Mouse (Mus musculus) urinary bladder, adult 2 months (tissue): ENCODE results near the gene Tbc1d22b. TPM values are rescaled to one million over a fixed set of nuclear protein-coding genes. Genes with fewer than 3 reads are reported as not detected.
"Not testable (repeated sequence)": the region's sequence is repeated elsewhere in the genome, so short reads cannot be mapped to it uniquely, and the experiment has no call there.

ENCODE experiments used
- DNase-seq: peaks from one replicate; pipeline ENCODE4 v3.0.0; 2022; ENCODE audit warnings: low spot score
- polyA plus RNA-seq: library from polyadenylated mRNA; depleted of rRNA; stranded (reverse); fragments of >200 nt; gene quantifications from 2 replicates; pipeline ENCODE4 v1.2.3, GENCODE M21; 2012; rRNA removed

The Tbc1d22b gene
- 13.5 and 14.1 TPM in 2 replicates for polyA plus RNA-seq

DNA sequence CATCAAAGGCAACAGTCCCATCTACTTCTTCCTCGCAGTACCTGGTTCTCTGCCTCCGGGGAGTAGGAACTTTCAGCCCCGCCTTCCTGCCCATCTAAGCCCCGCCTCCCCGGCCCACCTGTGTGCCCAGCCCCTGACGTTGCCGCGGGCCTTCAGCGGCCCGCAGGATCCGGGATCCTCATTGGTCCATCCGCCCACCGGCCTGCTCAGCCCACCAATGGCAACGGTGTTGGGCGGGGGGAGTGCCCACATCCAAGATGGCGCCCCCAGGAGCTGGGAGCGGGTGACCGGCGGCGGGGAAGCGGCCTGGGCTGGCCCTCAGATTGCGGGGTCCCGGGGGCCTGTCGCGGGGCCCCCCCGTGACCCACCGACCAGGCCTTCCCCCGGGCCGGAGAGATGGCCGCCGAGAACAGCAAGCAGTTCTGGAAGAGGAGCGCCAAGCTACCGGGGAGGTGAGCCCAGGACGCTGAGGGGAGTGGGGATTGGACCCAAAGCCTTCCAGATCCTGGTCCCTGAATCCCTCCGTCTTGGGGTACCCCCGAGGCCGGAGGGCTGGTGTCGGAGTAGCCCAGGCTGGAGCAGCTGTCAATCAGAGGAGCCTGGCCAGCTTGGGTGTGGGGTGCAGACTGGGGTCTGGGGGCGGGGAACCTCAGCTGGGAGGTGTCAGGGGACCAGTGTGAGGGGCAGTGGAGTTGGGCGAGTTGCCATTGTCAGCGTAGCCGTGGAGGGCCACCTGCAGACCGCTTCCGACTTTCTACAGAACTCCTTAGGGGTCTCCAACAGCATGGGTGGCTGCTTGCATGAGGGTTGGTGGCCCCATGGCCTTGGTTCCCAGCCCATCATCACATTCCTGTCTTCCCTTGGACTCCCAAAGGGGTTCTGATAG, at the start of gene Tbc1d22b, which contains the start of gene Gm17657:
TSS of gene Tbc1d22b (plus strand) at position 243 of the 886 bp plus-strand sequence.
TSS of gene Gm17657 (minus strand) at position 96 of the 886 bp plus-strand sequence.
- DNase-seq, result peak; percentile 86

DNA sequence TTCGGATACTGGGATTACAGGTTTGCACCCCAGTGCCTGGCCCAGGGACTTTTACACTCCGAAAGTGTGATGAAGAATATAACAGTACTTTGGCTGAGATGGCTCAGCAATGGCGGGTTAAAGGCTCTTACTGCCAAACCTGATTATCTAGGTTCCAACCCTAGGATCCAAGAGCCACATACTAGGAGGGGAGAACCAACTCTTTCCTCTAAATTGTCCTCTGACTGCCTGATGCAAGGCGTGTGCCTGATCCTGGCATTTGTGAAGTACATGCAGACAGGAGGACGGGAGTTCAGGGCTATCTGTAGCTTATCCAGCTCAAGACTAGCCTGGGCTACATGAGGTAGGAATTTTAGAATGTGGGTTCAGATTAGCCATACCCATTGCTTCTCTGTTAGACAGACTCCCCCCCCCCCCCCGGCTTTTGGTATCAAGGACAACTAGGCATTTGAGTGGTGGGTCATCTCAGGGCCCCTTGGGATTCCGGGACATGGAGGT, 49.3 kb upstream of the Tbc1d22b start:
- DNase-seq, result no peak

DNA sequence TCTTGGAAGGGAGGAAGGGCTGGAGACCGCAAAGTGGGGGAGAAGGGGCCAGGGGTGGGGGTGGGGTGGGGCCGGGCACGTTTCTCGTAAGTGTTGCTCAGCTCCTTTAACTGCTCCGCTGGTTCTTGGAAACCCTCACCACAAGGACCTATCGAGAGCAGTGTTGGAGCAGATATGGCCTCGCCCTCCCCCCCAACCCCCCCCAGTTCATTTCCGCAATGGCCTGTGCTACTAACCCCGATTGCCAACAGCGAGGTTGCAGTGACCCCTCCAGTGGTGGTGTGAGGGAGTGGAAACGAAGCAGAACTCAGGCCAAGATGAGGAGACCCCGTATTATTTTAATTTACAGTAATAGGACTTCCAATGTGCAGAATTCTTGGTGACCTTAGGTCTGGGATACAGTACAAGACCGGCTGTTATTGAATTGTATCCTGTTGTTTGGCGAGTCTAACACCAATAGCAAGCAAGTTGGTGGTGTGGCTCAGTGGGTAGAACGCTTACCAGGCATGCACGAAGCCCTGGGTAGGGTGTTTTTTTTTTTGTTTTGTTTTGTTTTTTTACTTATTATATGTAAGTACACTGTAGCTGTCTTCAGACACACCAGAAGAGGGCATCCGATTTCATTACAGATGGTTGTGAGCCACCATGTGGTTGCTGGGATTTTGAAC, 48.6 kb upstream of the Tbc1d22b start:
- DNase-seq, result no peak

DNA sequence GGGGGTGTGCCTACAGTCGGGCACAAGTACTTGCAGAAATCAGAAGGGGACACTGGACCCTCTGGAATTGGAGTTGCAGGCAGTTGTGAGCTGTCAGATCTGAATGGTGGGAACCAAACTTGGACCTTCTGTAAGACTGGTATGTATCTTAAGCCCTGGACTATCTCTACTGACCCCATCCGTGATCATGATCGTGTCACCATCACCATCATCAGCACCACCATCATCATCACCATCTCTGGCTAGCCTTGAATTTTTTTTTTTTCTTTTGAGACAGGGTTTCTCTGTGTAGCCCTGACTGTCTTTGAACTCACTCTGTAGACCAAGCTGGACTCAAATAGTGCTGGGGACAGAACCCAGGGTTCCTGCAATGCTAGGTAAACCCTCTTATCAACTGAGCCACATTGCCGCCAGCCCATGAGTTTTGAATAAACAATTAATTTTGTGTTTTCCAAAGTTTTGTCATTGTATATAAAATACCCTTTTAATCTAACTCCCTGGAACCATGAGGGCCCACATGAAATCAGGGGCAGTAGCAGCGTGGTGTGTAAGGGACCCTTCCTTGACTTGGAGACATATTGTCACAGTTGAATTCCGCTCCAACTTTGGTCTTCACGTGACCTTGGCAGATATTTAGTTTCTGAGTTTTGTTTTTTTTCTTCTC, 47.4 kb upstream of the Tbc1d22b start:
- no peak for DNase-seq

DNA sequence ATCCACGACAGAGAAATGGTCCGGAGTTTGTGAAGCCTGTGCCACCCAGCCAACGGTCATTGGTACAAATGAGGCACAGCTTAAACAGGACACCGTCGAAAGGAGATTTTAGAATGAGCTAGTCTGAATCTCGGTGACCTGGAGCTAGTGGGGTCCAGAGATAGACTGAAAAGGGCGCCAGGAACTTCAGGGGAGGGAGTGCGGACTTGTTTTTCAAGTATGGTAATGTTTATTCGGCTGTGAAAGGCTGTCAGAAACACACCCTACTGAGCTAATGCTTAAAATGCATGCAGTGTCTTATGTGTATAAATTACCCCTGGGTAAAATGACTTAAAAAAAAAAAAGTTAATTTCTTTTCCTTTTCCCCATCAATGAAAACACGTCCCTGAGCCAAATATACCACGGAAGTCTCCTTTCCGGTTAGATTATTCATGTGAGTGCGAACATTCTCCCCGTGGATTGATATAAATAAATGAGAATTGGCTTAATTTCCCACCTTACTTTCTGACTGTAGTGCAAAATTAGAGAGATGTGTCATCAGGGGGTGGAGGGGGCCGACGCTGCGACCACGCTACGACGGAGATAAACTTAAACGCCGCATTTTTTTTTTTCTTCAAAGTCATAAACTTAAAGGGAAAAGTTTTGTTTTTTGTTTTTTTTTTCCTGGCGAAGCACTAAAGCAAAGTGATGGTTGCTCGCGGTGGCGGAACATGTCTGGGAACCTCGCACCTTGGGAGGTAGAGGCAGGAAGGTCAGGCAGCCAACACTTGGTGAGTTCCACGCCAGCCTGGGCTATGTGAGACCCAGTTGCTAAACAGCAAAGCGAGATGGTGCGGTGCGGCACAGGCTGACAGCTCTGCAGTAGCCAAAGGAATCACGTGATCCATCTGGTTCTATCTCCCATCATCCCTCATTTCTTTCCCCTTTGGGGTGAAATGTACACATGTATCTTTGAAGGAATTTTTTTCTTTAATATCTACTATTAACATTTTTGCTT, 46.6 kb upstream of the Tbc1d22b start:
- DNase-seq, result no peak

DNA sequence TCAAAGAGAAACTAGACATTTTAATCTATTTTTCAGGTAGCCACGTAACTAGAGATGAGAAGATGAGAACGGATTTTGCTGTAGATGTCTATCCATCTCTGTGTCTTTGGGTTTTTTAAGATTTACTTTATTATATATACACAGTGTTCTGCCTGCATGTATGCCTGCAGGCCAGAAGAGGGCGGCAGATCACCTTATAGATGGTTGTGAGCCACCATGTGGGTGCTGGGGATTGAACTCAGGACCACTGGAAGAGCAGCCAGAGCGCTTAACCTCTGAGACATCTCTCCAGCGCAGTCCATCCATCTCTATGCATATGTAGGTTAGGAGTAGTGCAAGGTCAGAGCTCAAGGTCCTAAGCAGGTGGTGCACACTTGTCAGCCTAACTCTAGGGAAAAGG, 45.9 kb upstream of the Tbc1d22b start:
- no peak for DNase-seq

DNA sequence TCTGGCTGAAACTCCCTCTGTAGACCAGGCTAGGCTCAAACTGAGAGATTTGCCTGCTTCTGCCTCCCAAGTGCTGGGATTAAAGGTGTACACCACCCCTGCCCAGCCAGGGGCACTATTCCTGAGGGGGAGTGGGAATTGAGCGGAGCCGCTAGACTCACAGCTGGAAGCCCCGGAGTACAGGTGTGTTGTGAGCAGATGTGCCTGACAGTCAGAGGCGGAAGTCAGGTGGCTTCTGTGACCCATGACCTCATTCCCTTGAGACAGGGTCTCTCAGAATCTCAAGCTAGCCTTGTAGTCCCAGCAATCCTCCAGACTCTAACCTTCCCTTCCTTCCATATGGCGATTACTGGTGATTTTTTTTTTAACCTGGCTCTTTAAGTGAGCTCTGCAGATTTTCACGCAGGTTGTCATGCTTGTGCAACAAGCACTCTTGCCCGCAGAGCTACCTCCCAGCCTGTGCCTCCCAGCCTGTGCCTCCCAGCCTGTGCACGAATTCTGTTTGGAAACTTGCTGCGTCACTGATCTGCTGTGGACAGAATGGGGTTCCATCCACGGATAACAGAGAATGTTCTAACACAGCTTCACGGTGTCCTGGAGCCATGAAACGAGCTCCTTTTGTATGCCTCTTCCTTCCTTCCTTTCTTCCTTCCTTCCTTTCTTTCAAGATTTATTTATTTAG, 40.5 kb upstream of the Tbc1d22b start:
- no peak for DNase-seq

DNA sequence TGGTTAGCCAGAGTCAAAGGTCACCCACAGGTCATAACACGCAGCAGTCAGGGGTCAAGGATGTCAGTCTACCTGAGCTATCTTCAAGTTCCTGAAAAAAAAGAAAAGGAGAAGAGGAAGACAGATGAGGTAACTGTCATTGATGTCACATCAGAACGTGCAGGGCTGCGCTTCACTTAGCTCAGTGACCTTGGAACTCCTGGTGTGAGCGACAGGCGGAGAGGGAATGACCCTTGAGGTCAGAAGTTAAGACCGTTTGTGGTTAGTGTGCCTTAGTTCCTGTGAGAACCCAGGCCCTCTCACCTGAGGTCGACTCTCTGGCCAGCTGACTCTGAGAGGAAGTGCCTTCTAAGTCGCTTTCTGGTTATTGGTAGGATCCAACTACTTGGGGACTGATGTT, 38.9 kb upstream of the Tbc1d22b start:
- no peak for DNase-seq

DNA sequence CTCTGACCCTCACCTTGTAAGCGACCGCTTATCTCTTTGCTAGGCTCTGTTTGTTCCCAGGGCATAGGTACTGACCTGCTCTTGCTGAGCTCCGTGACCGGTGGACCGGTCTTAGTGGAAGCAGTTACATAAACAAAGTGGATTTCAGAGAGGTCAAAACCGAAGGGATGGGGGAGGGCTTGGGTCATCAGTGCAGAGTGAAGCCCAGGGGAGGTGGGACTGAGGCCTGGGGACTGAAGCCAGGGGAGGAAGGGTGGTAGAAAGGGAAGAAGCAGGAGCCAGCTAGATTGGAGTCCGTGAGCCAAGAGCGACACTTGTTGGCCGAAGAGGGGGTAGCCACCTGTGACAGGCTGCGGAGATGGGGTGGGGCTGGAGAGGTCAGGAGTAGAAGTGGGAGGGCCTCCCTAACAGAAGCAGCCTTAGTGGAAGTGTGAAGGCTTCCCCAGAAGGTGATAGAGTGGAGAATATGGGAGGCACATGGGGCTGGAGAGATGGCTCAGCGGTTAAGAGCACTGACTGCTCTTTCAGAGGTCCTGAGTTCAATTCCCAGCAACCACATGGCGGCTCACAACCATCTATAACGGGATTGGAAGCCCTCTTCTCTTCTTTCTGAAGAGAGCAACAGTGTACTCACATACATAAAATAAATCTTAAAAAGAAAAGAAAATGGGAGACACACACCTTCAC, 36.4 kb upstream of the Tbc1d22b start:
- peak; percentile 38 for DNase-seq

DNA sequence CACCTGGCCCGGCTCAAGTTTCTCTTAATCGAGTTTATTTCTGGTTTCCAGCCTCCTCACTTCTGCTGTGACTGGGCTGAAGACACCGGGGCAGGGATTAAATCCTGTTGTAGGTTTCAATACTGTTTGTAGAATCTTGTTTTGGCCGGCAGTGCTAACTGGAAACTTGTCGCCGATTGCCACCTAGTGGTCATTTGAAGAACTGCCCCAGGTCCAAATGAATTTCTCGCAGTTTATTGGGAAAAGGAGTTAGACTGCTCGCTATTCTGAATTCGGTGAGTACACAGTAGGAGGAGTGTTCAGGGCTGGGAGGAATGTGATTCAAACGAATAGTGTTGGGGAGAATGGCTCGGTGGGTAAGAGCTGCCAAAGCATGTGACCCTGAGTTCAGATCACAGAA, 35.1 kb upstream of the Tbc1d22b start:
- DNase-seq, result peak; percentile 39

DNA sequence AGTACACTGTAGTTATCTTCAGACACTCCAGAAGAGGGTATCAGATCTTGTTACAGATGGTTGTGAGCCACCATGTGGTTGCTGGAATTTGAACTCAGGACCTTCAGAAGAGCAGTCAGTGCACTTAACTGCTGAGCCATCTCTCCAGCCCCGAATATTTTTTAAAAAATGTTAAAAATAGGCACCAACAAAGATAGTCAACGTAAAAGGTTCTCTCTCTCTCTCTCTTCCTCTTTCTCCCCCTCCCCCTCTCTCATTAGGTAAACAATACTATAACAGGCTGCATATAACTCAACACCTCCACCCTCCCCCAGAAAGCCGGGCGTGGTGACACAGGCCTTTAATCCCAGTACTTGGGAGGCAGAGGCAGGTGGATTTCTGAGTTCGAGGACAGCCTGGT, 30.9 kb upstream of the Tbc1d22b start:
- not testable (repeated sequence) for DNase-seq

DNA sequence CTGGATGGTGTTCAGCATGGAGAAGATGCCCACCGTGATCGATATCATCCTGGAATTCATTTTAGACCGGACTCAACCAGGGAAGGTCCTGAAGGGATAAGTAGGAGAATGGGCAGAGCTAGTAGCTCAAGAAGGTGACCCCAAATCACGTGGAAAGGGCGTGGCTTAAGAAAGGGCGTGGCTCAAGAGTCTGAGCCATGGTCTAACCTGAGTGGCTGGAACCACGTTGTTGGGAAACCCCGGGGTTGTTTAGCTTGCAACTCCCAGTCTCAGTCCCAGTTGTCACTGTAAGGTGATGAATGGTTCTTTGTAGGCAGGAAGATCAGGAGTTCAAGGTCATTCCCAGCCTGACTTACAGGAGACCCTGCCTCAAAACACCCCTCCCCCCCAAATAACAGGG, 29.9 kb upstream of the Tbc1d22b start:
- DNase-seq, result no peak

DNA sequence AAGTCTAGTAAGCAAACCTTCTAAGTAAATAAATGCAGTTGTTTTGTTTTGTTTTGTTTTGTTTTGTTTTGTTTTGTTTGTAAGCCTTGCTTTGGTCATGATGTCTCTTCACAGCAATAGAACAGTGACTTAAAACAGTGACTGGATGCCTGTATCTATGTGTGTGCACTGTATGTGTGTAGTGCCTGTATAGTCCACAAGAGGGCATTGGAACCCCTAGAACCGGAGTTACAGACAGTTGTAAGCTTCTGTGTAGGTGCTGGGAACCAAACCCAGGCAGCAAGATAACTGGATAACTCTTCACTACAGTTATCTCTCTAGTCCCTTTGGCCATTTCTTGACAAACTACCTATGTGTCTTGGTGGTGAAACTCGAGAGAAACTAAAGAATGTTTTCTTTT, 24.0 kb upstream of the Tbc1d22b start:
- DNase-seq, result no peak

DNA sequence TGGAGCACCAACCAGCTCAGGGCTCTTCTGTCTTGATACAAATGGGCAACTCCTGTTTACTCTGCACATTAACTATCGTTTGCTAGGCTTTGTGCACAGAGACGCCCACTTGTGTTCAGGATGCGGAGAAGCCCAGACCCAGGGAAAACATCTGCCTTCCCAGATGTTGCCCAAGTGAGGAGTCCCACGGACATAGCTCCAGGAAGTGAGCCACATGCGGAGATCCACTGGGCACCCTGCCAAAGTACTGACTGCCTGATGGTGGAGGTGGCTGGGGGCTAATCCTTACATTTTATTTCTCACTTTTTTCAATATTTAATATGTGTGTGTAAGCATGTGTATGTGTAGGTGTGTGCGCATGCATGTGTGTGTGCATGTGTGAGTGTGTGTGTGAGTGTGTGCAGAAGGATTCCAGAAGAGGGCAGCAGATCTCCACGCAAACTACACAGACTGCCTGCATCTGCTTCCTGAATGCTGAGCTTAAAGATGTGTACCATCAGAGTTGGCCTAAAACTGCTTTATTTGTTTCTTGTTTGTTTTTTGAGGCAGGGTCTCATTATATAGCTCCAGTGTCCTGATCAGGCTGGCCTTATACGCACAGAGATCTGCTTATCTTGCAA, 20.9 kb upstream of the Tbc1d22b start:
- DNase-seq, result no peak

DNA sequence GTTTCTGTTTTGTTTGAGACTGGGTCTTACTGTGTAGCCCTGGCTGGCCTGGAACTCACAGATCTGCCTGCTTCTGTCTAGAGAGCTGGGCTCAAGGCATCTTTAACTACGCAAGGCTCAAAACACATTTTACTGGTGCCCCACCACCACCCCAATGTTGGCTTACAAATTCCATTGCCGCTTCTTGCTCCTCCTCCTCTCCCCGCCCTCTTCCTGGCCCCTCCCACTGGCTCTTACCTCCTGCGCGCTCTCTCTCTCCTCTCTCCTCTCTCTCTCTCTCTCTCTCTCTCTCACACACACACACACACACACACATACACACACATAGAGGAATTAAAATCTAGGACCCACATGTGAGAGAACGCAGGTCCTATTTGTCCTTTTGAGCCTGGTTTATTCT, 19.1 kb upstream of the Tbc1d22b start:
- DNase-seq, result no peak

DNA sequence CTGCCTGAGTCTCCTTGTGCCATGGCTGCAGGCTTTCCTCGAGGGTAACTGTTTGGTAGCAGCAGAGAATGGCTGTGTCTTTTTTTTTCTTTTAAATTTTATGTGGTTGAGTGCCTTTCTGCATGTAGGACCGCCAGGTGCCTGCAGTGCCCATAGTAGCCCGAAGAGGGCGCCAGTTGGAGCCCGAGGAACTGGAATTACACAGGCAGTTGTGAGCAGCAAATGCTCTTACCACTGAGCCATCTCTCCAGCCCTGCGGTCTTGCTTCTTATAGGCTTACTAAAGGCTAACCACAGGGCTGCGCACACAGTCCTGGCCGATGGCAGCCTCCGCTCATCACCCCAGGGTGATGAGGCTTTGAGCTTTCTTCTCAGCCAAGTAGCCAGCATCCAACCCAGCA, 18.3 kb upstream of the Tbc1d22b start:
- DNase-seq, result no peak

DNA sequence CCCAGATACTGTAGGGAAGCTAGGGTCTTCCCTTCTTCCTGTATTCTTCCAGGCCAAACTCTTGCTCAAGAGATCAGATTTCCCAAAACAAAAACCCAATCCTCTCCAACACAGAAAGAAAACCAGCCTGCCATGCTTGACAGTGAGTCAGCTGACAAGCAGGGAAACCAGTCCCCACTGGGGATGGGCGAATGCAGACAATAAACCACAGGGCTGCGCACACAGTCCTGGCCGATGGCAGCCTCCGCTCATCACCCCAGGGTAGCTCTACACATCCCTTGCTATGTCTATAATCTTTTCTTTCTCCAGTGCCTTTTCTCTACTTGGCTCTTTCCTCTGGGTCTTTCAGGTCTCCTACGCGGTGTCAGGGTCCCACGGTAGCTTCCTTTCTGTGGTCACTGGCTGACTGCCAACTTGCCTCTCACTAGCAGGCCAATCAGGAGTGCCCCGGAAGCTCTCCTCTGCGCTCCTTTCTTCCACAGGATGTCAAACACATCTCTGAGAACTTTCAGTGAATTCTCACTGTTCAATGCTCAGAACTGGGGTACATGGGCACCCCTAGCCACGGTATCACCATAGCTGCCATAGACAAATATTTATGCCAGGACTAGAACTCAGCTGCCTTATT, 17.7 kb upstream of the Tbc1d22b start:
- no peak for DNase-seq

DNA sequence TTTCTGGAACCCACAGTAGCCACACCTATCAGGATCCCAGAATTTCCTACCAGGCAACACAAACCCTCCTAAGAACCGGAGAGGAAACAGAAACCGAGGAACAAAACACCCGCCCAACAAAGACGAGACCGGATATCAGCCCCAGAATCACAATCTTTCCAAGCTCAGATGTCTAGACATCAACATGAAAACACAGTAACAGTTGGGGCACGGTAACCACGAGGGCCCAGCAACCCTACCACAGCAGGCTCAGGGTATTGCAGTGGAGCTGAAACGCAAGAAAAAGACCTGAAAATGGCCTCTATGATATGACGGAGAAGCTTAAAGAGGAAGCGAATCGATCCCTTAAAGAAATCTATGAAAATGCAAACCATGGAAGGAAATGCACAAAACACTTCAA, 15.7 kb upstream of the Tbc1d22b start:
- DNase-seq, result no peak

DNA sequence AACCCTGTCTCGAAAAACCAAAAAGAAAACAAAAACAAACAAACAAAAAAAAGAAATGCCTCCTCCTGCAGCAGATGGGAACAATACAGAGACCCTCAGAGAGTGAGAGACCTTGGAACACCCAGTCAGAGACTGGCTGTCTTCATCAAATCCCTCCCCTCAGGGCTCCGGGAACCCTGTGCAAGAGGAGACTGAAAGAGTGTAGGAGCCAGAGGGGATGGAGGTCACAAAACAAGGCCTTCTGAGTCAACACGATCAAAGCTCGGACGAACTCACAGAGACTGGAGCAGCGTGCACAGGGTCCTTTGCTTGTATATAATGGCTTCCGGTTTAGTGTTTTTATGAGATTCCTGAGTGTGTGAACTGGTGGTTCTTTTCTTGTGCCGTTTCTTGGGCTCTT, 9.2 kb upstream of the Tbc1d22b start:
- no peak for DNase-seq
